Comparison of ENCODE assay signal across 22 mouse cellular contexts in genomic region chr13:35790431-35790830, GRCm38 (mm10).
DNase-seq lines count a peak whose midpoint lies in the region; ATAC-seq lines count a peak whose summit lies in the region.
"Had no signal": no experiment of that assay in that cellular context is flagged by ENCODE, and none has a peak within 500 bp of the region (broad histone marks: within the 10 kb centered on the region; RNA-seq: fewer than 3 reads in every experiment).

No protein-coding gene starts in this region.

- H3K9me3 ChIP-seq in forebrain, embryonic 11.5 days (ENCODE audit: control insufficient read depth, low read length), result no peaks in the 10 kb centered on the region
- no peaks in the 10 kb centered on the region for H3K9me3 ChIP-seq in forebrain, embryonic 13.5 days (replicated peaks)
- no peaks in the 10 kb centered on the region for H3K9me3 ChIP-seq in heart, embryonic 13.5 days
- H3K9me3 ChIP-seq: embryonic facial prominence, embryonic 13.5 days; embryonic facial prominence, embryonic 15.5 days; forebrain, embryonic 10.5 days had no signal

- no peaks in the 10 kb centered on the region for H3K36me3 ChIP-seq in forebrain, embryonic 11.5 days (ENCODE audit: control insufficient read depth, insufficient read depth, low read length)
- H3K36me3 ChIP-seq in forebrain, embryonic 13.5 days (ENCODE audit: poor library complexity, severe bottlenecking), result no peaks in the 10 kb centered on the region
- H3K36me3 ChIP-seq in heart, embryonic 13.5 days, result no peaks in the 10 kb centered on the region
- H3K36me3 ChIP-seq: embryonic facial prominence, embryonic 13.5 days; embryonic facial prominence, embryonic 15.5 days; forebrain, embryonic 10.5 days had no signal

- H3K27ac ChIP-seq in forebrain, embryonic 11.5 days (ENCODE audit: low read depth, low read length), result no peak overlapping the region
- H3K27ac ChIP-seq in forebrain, embryonic 13.5 days, result no peak overlapping the region
- H3K27ac ChIP-seq in heart, embryonic 13.5 days (replicated peaks), result no peak overlapping the region; the same call in 1 of the 2 replicates
- H3K27ac ChIP-seq: embryonic facial prominence, embryonic 13.5 days; embryonic facial prominence, embryonic 15.5 days; forebrain, embryonic 10.5 days had no signal

- H3K4me1 ChIP-seq in forebrain, embryonic 11.5 days (replicated peaks; ENCODE audit: control insufficient read depth, insufficient read depth, low read length), result no peaks in the 10 kb centered on the region
- peaks cover 29% of the 10 kb centered on the region for H3K4me1 ChIP-seq in forebrain, embryonic 13.5 days
- peaks cover 91% of the 10 kb centered on the region for H3K4me1 ChIP-seq in heart, embryonic 13.5 days

- no peak overlapping the region for H3K9ac ChIP-seq in forebrain, embryonic 11.5 days (ENCODE audit: low read length)
- no peak overlapping the region for H3K9ac ChIP-seq in forebrain, embryonic 13.5 days
- peak overlapping the region; percentile 34; the same call in 1 of the 2 replicates for H3K9ac ChIP-seq in heart, embryonic 13.5 days
- H3K9ac ChIP-seq: embryonic facial prominence, embryonic 13.5 days; embryonic facial prominence, embryonic 15.5 days had no signal

- H3K4me3 ChIP-seq in forebrain, embryonic 11.5 days (ENCODE audit: low read depth, low read length), result no peak overlapping the region
- no peak overlapping the region for H3K4me3 ChIP-seq in forebrain, embryonic 13.5 days
- no peak overlapping the region for H3K4me3 ChIP-seq in heart, embryonic 13.5 days
- H3K4me3 ChIP-seq: embryonic facial prominence, embryonic 13.5 days; embryonic facial prominence, embryonic 15.5 days; erythroblast, embryonic 14.5 days; forebrain, embryonic 10.5 days had no signal

- H3K27me3 ChIP-seq in forebrain, embryonic 11.5 days (ENCODE audit: control insufficient read depth, insufficient read depth, low read length), result no peaks in the 10 kb centered on the region
- no peaks in the 10 kb centered on the region for H3K27me3 ChIP-seq in forebrain, embryonic 13.5 days
- no peaks in the 10 kb centered on the region for H3K27me3 ChIP-seq in heart, embryonic 13.5 days (replicated peaks)
- H3K27me3 ChIP-seq: embryonic facial prominence, embryonic 13.5 days; embryonic facial prominence, embryonic 15.5 days had no signal

- ATAC-seq in forebrain, embryonic 11.5 days (replicated peaks; ENCODE audit: low FRiP score), result no peak
- no peak for ATAC-seq in forebrain, embryonic 13.5 days
- ATAC-seq in heart, embryonic 13.5 days (ENCODE audit: extremely low read depth, insufficient number of reproducible peaks, low FRiP score, low TSS enrichment), result no peak
- ATAC-seq: forebrain, embryonic 14.5 days; forebrain, embryonic 16.5 days had no signal

- peak; percentile 14 for DNase-seq in forebrain, embryonic 11.5 days (ENCODE audit: low spot score)
- DNase-seq in heart, adult 8-10 months (ENCODE audit: low spot score), result no peak
- peak; percentile 57 for DNase-seq in thymus, postnatal 0 days (ENCODE audit: low spot score)
- no peak for DNase-seq in thymus, postnatal 36 days
- DNase-seq: adrenal gland, adult 2 months; adrenal gland, postnatal 10 days; adrenal gland, postnatal 25 days; cerebellum, adult 11 months; cerebellum, adult 18-20 months; cerebellum, adult 8-10 months; cerebellum, adult 9-11 months; cerebellum, postnatal 14 days; cerebellum, postnatal 36 days; embryo, embryonic 11 days had no signal

- 69% methylated on average over 4 of the region's 4 CpGs for WGBS in forebrain, embryonic 11.5 days
- WGBS in forebrain, embryonic 13.5 days, result 68% methylated on average over 4 of the region's 4 CpGs
- WGBS in heart, embryonic 13.5 days, result 40% methylated on average over 4 of the region's 4 CpGs

- H3K4me2 ChIP-seq in forebrain, embryonic 11.5 days (ENCODE audit: low read depth, low read length, severe bottlenecking), result no peak overlapping the region
- no peak overlapping the region for H3K4me2 ChIP-seq in forebrain, embryonic 13.5 days
- no peak overlapping the region for H3K4me2 ChIP-seq in heart, embryonic 13.5 days
- H3K4me2 ChIP-seq: embryonic facial prominence, embryonic 13.5 days; embryonic facial prominence, embryonic 15.5 days had no signal

Comparison
In these comparisons a context has a peak if more than half of its experiments do, and no peak if none do; other contexts are left out.
1. DNase-seq: peak in forebrain, embryonic 11.5 days (single experiment) and thymus, postnatal 0 days (single experiment); none in heart, adult 8-10 months (single experiment) and thymus, postnatal 36 days (0 of 2).